Mouse (Mus musculus) liver, adult 2 months (tissue): ENCODE measurements around the gene Nbas. TPM values are rescaled to one million over a fixed set of nuclear protein-coding genes. Genes with fewer than 3 reads are reported as not detected.

Experiments used
- DNase-seq: peaks from one replicate; pipeline ENCODE4 v3.0.0-alpha.2; 2011; ENCODE audit warnings: low read depth, low spot score; ENCODE audit errors: extremely low read depth
- H3K27ac ChIP-seq: fragments of 200-500 bp; replicated peaks from 2 replicates; pipeline ENCODE4 v1.5.1; 2012; ENCODE audit warnings: low read depth, mild to moderate bottlenecking, control low read depth, inconsistent platforms, low read length; ENCODE audit not compliant: insufficient read depth
- H3K27me3 ChIP-seq: fragments of 200-500 bp; 2 replicates; pipeline ENCODE4 v1.6.1; 2012; ENCODE audit warnings: mild to moderate bottlenecking, moderate library complexity, low read length, inconsistent platforms; ENCODE audit not compliant: control insufficient read depth, insufficient read depth
- H3K36me3 ChIP-seq: fragments of 200-500 bp; 2 replicates; pipeline ENCODE4 v1.6.1; 2012; ENCODE audit warnings: low read length, inconsistent platforms; ENCODE audit not compliant: control insufficient read depth, insufficient read depth
- H3K4me1 ChIP-seq: fragments of 200-500 bp; 2 replicates; pipeline ENCODE4 v1.6.1; 2011; ENCODE audit warnings: low read length; ENCODE audit not compliant: control insufficient read depth, insufficient read depth
- H3K4me3 ChIP-seq: fragments of 200-500 bp; 2 replicates; pipeline ENCODE4 v1.5.1; 2011; ENCODE audit warnings: low read depth, mild to moderate bottlenecking, control low read depth, low read length, moderate library complexity; ENCODE audit not compliant: insufficient read depth
- H3K79me2 ChIP-seq: fragments of 200-500 bp; 2 replicates; pipeline ENCODE4 v1.6.1; 2012; ENCODE audit warnings: inconsistent platforms, mild to moderate bottlenecking, low read length, moderate library complexity; ENCODE audit not compliant: control insufficient read depth, insufficient read depth
- H3K9ac ChIP-seq: fragments of 200-500 bp; 2 replicates; pipeline ENCODE4 v1.6.1; 2012; ENCODE audit warnings: low read depth, mild to moderate bottlenecking, control low read depth, inconsistent platforms, low read length
- CTCF ChIP-seq: fragments of 200-500 bp; IDR thresholded peaks from 2 replicates; pipeline ENCODE4 v1.5.1; 2011; ENCODE audit warnings: low read depth, low read length, control low read depth
- POLR2A ChIP-seq: fragments of 200-500 bp; IDR thresholded peaks from 2 replicates; pipeline ENCODE4 v1.6.1; 2011; ENCODE audit warnings: low read length, control low read depth; ENCODE audit not compliant: insufficient read depth; ENCODE audit errors: extremely low read depth
- WGBS: fragments of 180-500 bp; shearing (Covaris S2); methylation state at CpG from one replicate; pipeline ENCODE4 v1.1.7; 2018; 5-methylcytosine and 5-hydroxymethylcytosine counted together
- polyA plus RNA-seq: library from polyadenylated mRNA; depleted of rRNA; stranded (reverse); fragments of >200 nt; gene quantifications from 2 replicates; pipeline ENCODE4 v1.2.3, GENCODE M21; 2012
- total RNA-seq: library from RNA; depleted of rRNA; stranded (reverse); fragments of >200 nt; gene quantifications from 2 replicates; pipeline ENCODE4 v1.2.3, GENCODE M21; 2014

Gene Nbas
- total and polyA plus RNA-seq, 2 experiments: 10.7 to 21.8 TPM

DNA sequence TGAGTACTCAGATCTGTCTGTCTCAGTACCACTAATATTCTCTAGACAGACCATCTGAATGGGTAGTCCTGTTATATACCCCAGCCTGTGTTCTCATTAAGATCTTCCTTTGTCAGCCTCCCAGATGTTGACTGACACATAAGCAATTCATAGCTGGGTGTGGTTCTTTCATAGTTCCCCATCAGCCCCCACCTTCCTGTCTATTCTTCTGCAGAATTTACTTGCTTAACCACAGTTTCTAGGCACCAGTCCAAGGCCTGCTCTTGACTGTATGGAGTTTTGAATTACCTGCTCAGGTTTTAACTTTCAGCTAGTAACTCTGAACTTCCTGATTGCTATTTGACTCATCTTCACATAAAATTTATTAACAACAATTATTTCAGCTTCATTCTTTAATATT is 141.3 kb downstream of the Nbas start:
- H3K27me3 ChIP-seq: no peaks in the 10 kb centered on the region
- H3K27ac ChIP-seq: no peak overlapping the region
- H3K4me3 ChIP-seq: no peak overlapping the region
- DNase-seq: no peak
- peaks cover 24% of the 10 kb centered on the region for H3K36me3 ChIP-seq
- no peak overlapping the region for H3K9ac ChIP-seq
- no peaks in the 10 kb centered on the region for H3K79me2 ChIP-seq
- TF ChIP-seq POLR2A (no peak), CTCF (no peak)
- H3K4me1 ChIP-seq: no peaks in the 10 kb centered on the region

DNA sequence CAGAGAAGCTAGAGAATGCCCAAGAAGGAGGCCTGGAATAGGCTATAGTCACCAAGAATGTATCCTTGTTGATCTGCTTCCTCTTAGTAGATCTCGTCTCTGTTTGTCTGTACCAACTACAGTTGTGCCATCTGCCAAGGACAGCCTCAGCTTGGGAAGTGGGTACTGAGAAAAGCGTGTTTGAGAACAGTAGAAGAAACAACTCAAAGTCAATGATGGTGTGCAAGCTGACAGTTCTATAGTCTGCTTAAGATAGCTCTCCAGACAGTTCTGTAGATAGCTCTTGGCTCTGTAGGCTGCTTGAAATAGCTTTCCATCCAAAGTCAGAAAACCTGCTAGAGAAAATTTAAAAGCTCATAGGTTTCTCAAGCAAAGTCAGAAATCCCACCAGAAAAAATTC is 149.7 kb downstream of the Nbas start:
- H3K27me3 ChIP-seq: no peaks in the 10 kb centered on the region
- no peak for DNase-seq
- H3K27ac ChIP-seq: no peak overlapping the region
- H3K4me1 ChIP-seq: no peaks in the 10 kb centered on the region
- no peak overlapping the region for H3K4me3 ChIP-seq
- TF ChIP-seq CTCF: no peak
- H3K36me3 ChIP-seq: peaks cover 28% of the 10 kb centered on the region
- H3K9ac ChIP-seq: no peak overlapping the region
- no peaks in the 10 kb centered on the region for H3K79me2 ChIP-seq
- WGBS: 98% methylated on average over 2 of the region's 2 CpGs

DNA sequence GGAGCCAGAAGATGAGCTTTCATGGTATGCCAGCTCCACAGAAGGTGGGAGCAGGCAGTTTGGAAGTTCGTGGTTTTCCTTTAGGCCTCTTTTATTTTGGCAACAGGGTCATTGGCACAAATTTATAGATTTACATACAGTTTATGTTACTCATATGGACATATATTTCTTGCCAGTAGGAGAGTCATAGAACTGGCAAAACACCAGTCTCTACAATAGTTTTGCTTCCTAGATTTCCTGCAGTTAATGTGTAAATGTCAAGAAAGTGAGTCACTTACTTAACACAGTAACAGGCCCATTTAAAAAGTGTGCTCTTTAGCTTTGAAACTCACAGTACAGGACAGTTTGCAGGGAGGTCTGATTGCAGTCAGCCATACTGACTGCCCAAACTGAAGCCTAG is 161.3 kb downstream of the Nbas start:
- no peak for DNase-seq
- Histone ChIP-seq H3K9ac (no peak overlapping the region), H3K4me3 (no peak overlapping the region), H3K4me1 (no peaks in the 10 kb centered on the region), H3K79me2 (no peaks in the 10 kb centered on the region), H3K27ac (no peak overlapping the region), H3K36me3 (peaks cover 12% of the 10 kb centered on the region), H3K27me3 (no peaks in the 10 kb centered on the region)
- TF ChIP-seq CTCF (no peak), POLR2A (no peak)
- WGBS: 85% methylated on average over 1 of the region's 1 CpGs

DNA sequence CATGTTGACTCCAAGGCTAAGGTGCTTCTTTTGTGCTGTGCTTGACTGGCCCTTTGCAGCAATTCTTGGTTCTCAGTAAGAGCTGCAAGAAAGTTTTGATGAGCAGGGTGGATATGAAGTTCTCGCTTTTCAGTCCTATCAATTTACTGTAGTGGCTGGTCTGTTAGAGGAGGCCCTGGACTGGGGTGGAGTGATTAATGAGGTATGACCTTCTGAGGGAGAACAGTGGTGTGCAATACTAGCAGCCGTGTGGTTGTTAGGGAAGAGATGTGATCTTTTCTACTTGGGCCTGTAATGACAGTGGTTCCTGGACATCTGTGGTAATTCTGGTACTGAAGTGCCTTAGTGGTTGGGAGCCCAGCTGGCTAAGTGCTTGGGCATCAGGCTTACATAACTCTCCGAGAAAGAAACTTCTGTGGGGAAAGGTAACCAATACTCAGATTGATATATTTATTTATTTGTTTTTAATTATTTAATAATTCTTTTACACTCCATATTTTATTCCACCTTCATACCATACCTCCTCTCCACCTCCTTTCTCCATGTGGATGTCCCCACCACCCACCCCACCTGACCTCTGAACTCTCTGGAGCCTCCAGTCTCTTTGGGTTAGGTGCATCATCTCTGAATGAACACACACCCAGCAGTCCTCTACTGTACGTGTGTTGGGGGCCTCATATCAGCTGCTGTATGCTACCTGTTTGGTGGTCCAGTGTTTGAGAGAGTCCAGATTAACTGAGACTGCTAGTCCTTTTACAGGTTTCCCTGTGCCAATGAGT is 175.9 kb downstream of the Nbas start:
- H3K4me1 ChIP-seq: no peaks in the 10 kb centered on the region
- H3K9ac ChIP-seq: no peak overlapping the region
- WGBS: 94% methylated on average over 4 of the region's 4 CpGs
- H3K4me3 ChIP-seq: no peak overlapping the region
- no peaks in the 10 kb centered on the region for H3K79me2 ChIP-seq
- H3K27ac ChIP-seq: no peak overlapping the region
- TF ChIP-seq POLR2A: no peak
- TF ChIP-seq CTCF: no peak
- H3K27me3 ChIP-seq: no peaks in the 10 kb centered on the region
- DNase-seq: no peak
- H3K36me3 ChIP-seq: peaks cover 12% of the 10 kb centered on the region

DNA sequence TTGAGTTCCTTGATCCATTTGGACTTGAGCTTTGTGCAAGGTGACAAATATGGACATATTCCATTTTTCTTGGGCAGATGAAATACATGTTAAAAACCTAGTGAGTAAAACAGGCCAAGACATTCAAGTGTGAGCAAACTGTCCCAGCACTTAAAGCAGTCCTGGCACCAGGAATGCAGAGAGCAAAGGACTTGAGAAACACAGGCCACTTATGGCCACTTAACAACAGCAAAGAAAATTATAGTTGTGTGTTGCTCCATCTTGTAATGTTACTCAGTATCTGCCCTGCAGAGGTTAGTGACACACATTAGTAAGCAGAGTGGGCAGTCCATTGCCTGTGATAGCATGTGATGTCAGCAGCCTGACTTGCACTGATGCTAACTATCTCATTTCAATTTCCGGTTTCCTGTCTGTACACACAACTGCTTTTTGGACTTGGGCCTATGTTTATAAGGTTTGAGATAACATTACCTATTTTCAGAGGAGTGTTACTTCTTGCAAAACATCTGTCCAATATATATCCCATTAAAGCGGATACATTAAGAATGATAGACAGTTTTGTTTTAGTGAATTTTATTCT is 176.6 kb downstream of the Nbas start:
- no peak for TF ChIP-seq POLR2A
- Histone ChIP-seq H3K79me2 (no peaks in the 10 kb centered on the region), H3K9ac (no peak overlapping the region), H3K36me3 (peaks cover 12% of the 10 kb centered on the region), H3K4me3 (no peak overlapping the region), H3K27ac (no peak overlapping the region), H3K4me1 (no peaks in the 10 kb centered on the region), H3K27me3 (no peaks in the 10 kb centered on the region)
- DNase-seq: no peak
- 78% methylated on average over 2 of the region's 2 CpGs for WGBS

DNA sequence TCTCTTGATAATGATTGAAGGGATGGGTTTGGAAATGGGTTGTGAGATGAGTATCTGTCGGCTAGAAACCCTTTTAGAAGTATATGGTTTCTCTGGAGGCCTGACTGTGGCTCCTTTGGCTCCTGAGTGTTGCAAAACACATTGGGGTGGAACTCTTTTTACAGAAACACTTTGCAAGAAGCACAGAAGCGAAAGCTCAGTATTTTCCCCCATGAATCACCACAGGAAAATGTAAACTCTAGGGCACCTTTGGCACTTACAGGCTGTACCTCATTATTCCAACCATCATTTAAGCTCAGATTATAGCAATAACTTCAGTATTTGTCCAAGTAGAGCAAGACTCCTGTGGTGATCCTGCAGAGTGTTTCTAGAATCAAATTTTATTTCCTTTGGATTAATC is 180.0 kb downstream of the Nbas start:
- H3K27me3 ChIP-seq: no peaks in the 10 kb centered on the region
- H3K4me1 ChIP-seq: no peaks in the 10 kb centered on the region
- no peak overlapping the region for H3K9ac ChIP-seq
- DNase-seq: no peak
- no peak overlapping the region for H3K4me3 ChIP-seq
- H3K36me3 ChIP-seq: peaks cover 8% of the 10 kb centered on the region
- H3K79me2 ChIP-seq: no peaks in the 10 kb centered on the region
- H3K27ac ChIP-seq: no peak overlapping the region
- no peak for TF ChIP-seq CTCF
- no peak for TF ChIP-seq POLR2A
- 90% methylated on average over 2 of the region's 2 CpGs for WGBS
